8 mouse cellular contexts compared by ENCODE assay signal in genomic region chr4:151165539-151165938, GRCm38 (mm10).
DNase-seq lines count a peak whose midpoint lies in the region; ATAC-seq and TF ChIP-seq lines count a peak whose summit lies in the region.

No protein-coding gene starts in this region.

- WGBS in forebrain, postnatal 0 days, result 8% methylated on average over 10 of the region's 10 CpGs
- WGBS in hindbrain, embryonic 15.5 days, result 11% methylated on average over 10 of the region's 10 CpGs

- H3K36me3 ChIP-seq in forebrain, postnatal 0 days (ENCODE audit: insufficient read depth), result no peaks in the 10 kb centered on the region
- no peaks in the 10 kb centered on the region for H3K36me3 ChIP-seq in hindbrain, embryonic 15.5 days

- DNase-seq in 3T3-L1 (ENCODE audit: low read depth, low spot score), result peak; percentile 66
- DNase-seq in adrenal gland, adult 8-10 months, result peak; percentile 69
- DNase-seq in forebrain, postnatal 0 days, result peak; percentile 88
- DNase-seq in left cerebral cortex, postnatal 10 days (ENCODE audit: extremely low spot score in 1 of 2, low spot score in 2 of 2), result peak; percentile 90 to 91
- DNase-seq in ovary, postnatal 10 days (ENCODE audit: low spot score), result peak; percentile 71

- ATAC-seq in forebrain, postnatal 0 days, result peak; percentile 85
- peak; percentile 81 for ATAC-seq in hindbrain, embryonic 15.5 days (ENCODE audit: low FRiP score, low read depth)
- ATAC-seq in CD4-positive, CD25-positive, alpha-beta regulatory T cell, adult 4 months, result no peak
- no peak for ATAC-seq in erythroblast, adult 5-6 weeks (replicated peaks; ENCODE audit: low FRiP score, poor library complexity, severe bottlenecking)

- no peak overlapping the region for H3K9ac ChIP-seq in forebrain, postnatal 0 days
- H3K9ac ChIP-seq in hindbrain, embryonic 15.5 days, result no peak overlapping the region

- intact Hi-C loops in left cerebral cortex, postnatal 10 days (cut with DNase I), result no loop called here

- no peaks in the 10 kb centered on the region for H3K9me3 ChIP-seq in forebrain, postnatal 0 days (ENCODE audit: low read length)
- H3K9me3 ChIP-seq in hindbrain, embryonic 15.5 days, result no peaks in the 10 kb centered on the region

- H3K27me3 ChIP-seq in forebrain, postnatal 0 days (ENCODE audit: insufficient read depth, low read length), result peaks cover 10% of the 10 kb centered on the region
- peaks cover 20% of the 10 kb centered on the region for H3K27me3 ChIP-seq in hindbrain, embryonic 15.5 days

- peaks cover 10% of the 10 kb centered on the region; the same call in 1 of the 2 replicates for H3K4me1 ChIP-seq in forebrain, postnatal 0 days (ENCODE audit: insufficient read depth)
- H3K4me1 ChIP-seq in hindbrain, embryonic 15.5 days (replicated peaks), result peaks cover 44% of the 10 kb centered on the region

- H3K4me3 ChIP-seq in forebrain, postnatal 0 days (ENCODE audit: low read depth, low read length), result no peak overlapping the region
- no peak overlapping the region for H3K4me3 ChIP-seq in hindbrain, embryonic 15.5 days

- H3K4me2 ChIP-seq in forebrain, postnatal 0 days (ENCODE audit: low read depth), result no peak overlapping the region
- H3K4me2 ChIP-seq in hindbrain, embryonic 15.5 days, result no peak overlapping the region

- no peak overlapping the region for H3K27ac ChIP-seq in forebrain, postnatal 0 days (ENCODE audit: low read depth, low read length)
- H3K27ac ChIP-seq in hindbrain, embryonic 15.5 days (replicated peaks), result peak overlapping the region; percentile 47

- no peak for TF ChIP-seq CTCF in forebrain, postnatal 0 days (IDR thresholded peaks at IDR 0.05; ENCODE audit: low read depth)

Comparison
In these comparisons a context has a peak if more than half of its experiments do, and no peak if none do; other contexts are left out.
1. ATAC-seq: peak in forebrain, postnatal 0 days (single experiment) and hindbrain, embryonic 15.5 days (single experiment); none in CD4-positive, CD25-positive, alpha-beta regulatory T cell, adult 4 months (single experiment) and erythroblast, adult 5-6 weeks (single experiment).
2. Peak in every context shown above with its lines, with median percentiles within 50 percentile points of each other: DNase-seq.